Mouse (Mus musculus): Measurements from ENCODE around the gene Slc47a1. TPM values are rescaled to one million over a fixed set of nuclear protein-coding genes. Genes with fewer than 3 reads are reported as not detected.
"Not testable (repeated sequence)": the region's sequence is repeated elsewhere in the genome, so short reads cannot be mapped to it uniquely, and the experiment has no call there.

The Slc47a1 gene
- 1 to 10 TPM in 1 of 2 experiments, under 1 TPM in 1; 0.70 to 1.8 TPM for total RNA-seq (2021)
- long read RNA-seq, experiment 1, result 0 reads
- long read RNA-seq, experiment 2, transcript Slc47a1-201 (17 exons, 2,639 nt), result major isoform, 7 of 13 reads
- long read RNA-seq, experiment 2, partial matches to known transcripts, result 2 of 13 reads
- long read RNA-seq, experiment 2, other reads (novel, unspliced or antisense), result 4 of 13 reads

DNA sequence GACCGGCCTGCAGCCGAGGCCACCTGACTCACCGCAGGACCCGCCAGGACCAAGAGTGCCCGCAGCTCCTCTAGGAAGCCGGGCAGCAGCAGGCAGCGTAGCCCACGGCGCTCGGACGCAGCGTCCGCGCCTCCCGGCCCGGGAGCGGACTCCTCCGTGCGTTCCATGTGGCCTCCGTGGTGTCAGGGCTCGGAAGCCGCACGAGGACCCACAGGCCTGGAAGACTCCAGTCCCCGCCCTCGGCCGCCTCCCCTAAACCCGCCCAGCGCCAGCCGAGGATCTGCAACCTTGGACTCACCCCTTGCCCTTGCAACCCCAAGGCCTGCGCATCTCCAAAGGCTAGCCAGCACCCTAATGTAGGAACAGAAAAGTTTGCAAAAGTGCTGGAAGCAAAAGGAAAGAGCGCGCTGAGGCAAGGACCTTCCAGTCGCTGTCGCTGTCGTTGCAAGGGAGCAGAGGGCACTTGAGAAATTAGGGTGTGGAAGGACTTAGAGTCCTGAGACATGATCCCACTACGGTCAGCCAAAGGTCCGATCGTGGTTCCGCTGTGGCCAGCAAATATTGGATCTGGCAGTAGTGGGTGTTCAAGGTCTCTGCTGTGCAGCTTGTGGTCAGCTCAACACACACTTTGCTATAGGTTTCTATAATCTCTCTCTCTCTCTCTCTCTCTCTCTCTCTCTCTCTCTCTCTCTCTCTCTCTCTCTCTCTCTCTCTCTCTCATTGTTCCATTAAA lies at the start of gene Slc47a1:
Slc47a1 (minus strand) TSS at position 465 of the 733 bp plus-strand sequence.
- DNase-seq (ENCODE audit: low spot score in 2 of 2), result peak; percentile 37

GRCm38 (mm10) chr11:61419253-61419652 lies 41.1 kb upstream of the Slc47a1 start:
- DNase-seq (ENCODE audit: low spot score in 2 of 2), result no peak

DNA sequence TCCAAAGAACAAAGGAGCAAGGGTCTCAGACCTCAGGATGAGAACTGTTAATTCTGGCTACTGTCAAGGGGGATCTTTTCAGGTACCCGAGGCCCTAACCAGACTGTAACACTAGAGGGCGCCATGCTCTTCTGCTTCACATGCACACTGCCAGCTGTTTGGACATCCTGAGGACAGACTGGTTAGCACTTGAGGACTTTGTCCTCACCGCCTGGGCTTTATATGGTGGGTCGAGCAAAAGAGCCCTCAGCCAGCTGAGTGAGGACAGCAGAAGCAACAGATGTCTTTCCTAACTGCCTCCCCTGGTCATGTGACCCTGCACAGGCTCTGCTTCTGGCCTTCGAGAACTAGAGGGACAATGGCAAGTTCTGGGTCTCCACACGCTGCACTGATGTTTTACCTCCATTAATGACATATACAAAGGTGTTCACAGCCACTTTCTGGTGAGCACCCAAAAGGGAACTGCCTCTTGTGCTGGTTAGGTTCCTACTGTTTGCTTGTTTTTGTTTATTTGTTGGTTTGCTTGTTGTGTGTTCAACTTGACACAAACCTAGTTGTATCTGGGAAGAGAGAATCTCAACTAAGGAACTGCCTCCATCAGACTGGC lies 39.9 kb upstream of the Slc47a1 start:
- peak; percentile 74 to 81 for DNase-seq (ENCODE audit: low spot score in 2 of 2)

GRCm38 (mm10) chr11:61416540-61416939 lies 38.4 kb upstream of the Slc47a1 start:
- DNase-seq (ENCODE audit: low spot score in 2 of 2), result peak in 1 of 2 experiments; percentile 12

DNA sequence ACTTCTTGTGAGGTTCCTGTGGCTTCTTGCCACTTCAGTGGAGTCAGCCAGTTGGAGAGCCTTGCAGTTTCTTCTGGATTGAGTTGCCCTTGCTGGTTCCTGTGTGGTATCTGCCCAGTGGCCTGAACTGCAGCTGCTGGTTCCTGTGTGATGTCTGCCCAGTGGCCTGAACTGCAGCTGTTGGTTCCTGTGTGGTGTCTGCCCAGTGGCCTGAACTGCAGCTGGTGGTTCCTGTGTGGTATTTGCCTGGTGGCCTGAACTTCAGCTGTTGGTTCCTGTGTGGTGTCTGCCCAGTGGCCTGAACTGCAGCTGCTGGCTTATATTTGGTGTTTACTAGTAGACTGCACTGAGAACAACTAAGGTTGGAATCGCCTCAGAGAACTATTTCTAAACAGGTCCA lies 37.3 kb upstream of the Slc47a1 start:
- DNase-seq (ENCODE audit: low spot score in 2 of 2), result no peak

GRCm38 (mm10) chr11:61414560-61414959 lies 36.4 kb upstream of the Slc47a1 start:
- no peak for DNase-seq (ENCODE audit: low spot score in 2 of 2)

- no peak for DNase-seq (ENCODE audit: low spot score in 2 of 2)
Measured at GRCm38 (mm10) chr11:61413411-61413810, 35.3 kb upstream of the Slc47a1 start.

DNA sequence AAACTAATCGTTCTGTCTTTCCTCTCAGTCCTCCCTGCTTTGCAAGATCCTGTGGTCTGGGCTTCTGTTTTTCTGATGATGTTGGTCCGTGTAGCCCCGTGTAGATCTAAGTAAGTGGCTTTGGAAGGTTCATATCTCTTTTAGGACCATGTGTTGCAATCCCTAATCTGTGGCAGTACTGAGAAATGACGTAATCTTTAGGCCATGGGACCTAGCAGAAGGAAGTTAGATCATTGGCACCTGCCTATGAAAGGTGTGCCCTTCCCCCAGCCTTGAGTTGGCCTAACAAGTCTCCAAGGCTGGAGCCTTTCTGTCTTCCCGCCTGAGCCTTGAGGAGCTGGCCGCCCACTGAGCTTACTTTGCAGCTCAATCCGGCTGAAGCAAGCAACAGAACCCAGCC lies 33.7 kb upstream of the Slc47a1 start:
- DNase-seq (ENCODE audit: low spot score in 2 of 2), result no peak

DNA sequence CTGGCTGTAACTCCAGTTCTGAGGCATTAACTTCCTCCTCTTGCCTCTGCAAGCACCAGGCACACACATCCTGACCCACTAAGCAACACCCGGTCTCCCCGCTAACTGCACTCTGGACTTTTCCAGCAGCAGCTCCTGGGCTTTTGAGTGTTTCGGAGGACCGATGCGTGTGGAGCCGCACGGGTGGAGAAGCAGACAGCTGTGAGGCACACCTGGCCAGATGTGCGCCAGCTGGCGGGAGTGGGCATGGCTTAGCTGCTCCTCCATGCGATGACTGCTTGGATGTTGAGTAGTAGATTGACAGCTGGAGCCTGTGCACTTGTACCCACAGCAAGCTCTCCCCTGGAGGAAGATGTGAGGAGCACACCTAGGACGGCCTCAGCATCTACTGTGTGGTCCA lies 33.1 kb upstream of the Slc47a1 start:
- DNase-seq (ENCODE audit: low spot score in 2 of 2), result no peak

- peak; percentile 91 to 92 for DNase-seq (ENCODE audit: low spot score in 2 of 2)
Measured at GRCm38 (mm10) chr11:61410129-61410528, 32.0 kb upstream of the Slc47a1 start.

GRCm38 (mm10) chr11:61409051-61409450 lies 30.9 kb upstream of the Slc47a1 start:
- DNase-seq (ENCODE audit: low spot score in 2 of 2), result no peak

GRCm38 (mm10) chr11:61408184-61409027 lies 30.3 kb upstream of the Slc47a1 start:
- peak; percentile 79 to 82 for DNase-seq (ENCODE audit: low spot score in 2 of 2)

- DNase-seq (ENCODE audit: low spot score in 2 of 2), result peak; percentile 98 to 99
Measured at GRCm38 (mm10) chr11:61407638-61408183, 29.6 kb upstream of the Slc47a1 start.

DNA sequence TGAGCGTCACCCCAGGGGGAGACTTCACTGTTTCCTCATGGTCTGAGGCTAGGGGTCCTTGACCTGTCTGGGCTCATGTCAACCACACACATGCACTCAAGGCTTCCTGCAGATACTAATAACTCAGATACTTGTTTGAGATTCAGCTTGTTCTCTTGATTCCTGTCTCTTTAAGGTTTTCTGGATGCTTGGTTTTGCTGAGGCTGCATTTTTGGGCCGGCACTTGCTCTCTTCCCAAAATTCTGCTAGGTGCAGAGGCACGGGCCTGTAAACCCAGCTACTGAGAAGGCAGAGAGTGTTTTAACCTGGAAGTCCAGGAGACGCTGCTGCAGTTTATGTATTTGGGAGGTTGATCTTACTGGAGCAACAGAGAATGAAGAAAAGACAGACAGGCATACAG lies 23.6 kb upstream of the Slc47a1 start:
- no peak for DNase-seq (ENCODE audit: low spot score in 2 of 2)

DNA sequence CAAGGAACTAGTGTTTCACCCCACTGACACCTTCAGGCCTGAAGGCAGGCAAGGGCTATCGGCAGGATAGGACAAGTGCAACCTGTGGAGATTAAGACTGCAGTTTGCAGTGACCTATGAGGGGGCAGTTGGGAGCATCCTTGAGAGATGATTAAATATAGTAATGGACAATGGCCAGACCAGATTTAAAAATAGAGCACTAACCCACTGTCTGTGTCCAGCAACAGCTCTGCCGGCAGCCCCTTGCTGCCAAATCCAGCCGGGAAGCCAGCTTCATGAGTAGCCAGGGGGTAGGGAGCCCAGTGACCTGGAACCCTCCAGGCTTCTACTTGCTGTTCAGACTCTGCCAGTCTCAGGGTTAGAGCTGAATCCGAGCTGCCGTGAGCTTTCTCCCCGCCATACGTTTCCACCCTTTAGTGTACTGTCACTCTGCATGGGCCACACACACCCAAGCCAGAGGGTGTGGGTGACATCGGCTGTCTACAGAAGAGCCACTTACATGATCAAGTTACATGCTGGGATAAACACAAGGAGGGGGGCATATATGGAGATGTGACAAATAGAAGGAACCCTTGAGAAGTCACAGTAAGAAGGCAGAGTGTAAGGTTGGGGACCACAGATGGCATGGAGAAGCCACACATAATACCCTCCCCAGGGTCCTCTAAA lies 22.7 kb upstream of the Slc47a1 start:
- DNase-seq (ENCODE audit: low spot score in 2 of 2), result no peak

DNA sequence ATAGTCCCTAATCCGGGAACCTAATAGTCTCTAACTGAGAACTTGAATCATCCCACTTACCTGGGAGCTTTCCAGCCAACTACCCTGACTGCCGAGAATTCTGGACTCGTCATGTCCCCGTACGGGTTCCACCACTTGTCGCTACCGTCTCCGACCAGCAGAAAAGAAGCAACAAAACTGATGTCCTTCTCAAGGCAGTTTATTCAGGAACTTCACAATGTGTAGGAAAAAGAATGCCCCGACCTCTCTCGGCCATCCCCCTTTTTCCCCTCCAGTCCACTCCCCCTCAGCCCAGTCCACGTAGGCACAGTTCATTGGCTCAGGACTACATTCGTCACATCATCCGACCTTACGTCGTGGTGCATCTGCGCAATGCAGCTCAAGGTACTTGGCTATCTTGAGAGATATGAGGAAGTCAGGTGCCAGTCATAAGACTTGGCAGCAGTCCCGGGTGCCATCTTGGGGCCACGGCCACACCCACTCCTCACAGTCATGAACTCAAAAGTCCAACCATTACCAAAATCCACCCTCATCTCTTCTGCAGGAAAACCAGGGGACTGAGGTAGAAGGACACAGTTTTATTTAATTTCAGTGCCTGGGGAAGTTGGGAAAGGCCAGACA lies 19.4 kb upstream of the Slc47a1 start:
- DNase-seq (ENCODE audit: low spot score in 2 of 2), result not testable (repeated sequence)

GRCm38 (mm10) chr11:61388936-61389335 lies 10.8 kb upstream of the Slc47a1 start:
- no peak for DNase-seq (ENCODE audit: low spot score in 2 of 2)

GRCm38 (mm10) chr11:61388012-61388411 lies 9.9 kb upstream of the Slc47a1 start:
- DNase-seq (ENCODE audit: low spot score in 2 of 2), result peak in 1 of 2 experiments; percentile 29

DNA sequence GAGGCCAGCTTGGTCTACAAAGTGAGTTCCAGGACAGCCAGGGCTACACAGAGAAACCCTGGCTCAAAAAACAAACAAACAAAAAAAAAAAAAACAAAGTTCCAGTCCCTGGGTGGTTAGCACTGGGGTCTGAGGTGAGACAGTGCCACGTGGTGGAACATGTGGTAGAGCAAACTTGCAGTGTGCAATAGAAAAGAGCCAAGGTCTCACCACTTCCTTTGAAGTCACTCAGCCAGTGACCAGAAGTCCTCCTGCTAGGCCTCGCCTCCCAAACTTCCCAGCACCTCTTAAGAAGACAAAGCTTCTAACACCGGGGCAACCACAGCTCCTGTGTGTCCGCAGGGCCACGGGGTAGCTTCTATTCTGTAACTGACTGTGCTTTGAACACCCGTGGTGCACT lies 9.1 kb upstream of the Slc47a1 start:
- DNase-seq (ENCODE audit: low spot score in 2 of 2), result no peak

DNA sequence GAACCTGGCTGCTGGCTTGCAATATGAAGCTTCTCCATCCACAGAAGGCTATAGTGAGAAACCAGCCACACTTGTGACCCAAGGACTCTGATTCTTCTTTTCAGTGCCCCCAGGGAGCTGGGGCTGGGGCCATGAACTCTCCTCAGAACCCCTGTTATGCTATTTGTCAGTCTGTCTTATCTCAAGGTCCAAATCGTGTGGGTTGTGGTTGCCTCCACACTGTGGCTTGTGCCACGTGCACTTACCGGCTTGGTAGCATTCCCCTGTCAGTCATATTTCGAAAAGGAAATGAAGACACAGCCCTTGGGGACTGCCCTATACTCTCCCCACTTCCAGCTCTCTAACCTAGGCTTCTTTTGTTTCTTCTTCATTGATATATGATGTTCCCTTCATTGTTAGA lies 7.6 kb upstream of the Slc47a1 start:
- DNase-seq (ENCODE audit: low spot score in 2 of 2), result no peak
